Mouse (Mus musculus) C2C12 (cell line): ENCODE data around the gene Nos2. TPM values are rescaled to one million over a fixed set of nuclear protein-coding genes. Genes with fewer than 3 reads are reported as not detected.

Source experiments
- H3K27me3 ChIP-seq: one replicate; pipeline ENCODE4 v1.6.1; 2011; ENCODE audit not compliant: control insufficient read depth, insufficient read depth, insufficient read length
- H3K36me3 ChIP-seq: one replicate; pipeline ENCODE4 v1.6.1; 2011; ENCODE audit not compliant: control insufficient read depth, insufficient read depth
- H3K4me3 ChIP-seq: one replicate; pipeline ENCODE4 v1.5.1; 2011; ENCODE audit warnings: mild to moderate bottlenecking, control low read depth; ENCODE audit not compliant: poor library complexity, insufficient read depth, severe bottlenecking
- H3K79me2 ChIP-seq: one replicate; pipeline ENCODE4 v1.6.1; 2011; ENCODE audit not compliant: control insufficient read depth, insufficient read depth
- H3K79me3 ChIP-seq: one replicate; pipeline ENCODE4 v1.6.1; 2011; ENCODE audit warnings: low read depth, control low read depth
- H3ac ChIP-seq: one replicate; pipeline ENCODE3; 2011; ENCODE audit warnings: low read depth; ENCODE audit not compliant: control insufficient read depth, insufficient read length
- CEBPB ChIP-seq: IDR thresholded peaks from one replicate; pipeline ENCODE4 v1.6.1; 2011; ENCODE audit warnings: low read depth, mild to moderate bottlenecking, control low read depth, moderate library complexity
- CTCF ChIP-seq: IDR thresholded peaks from one replicate; pipeline ENCODE4 v1.5.1; 2011; ENCODE audit not compliant: control insufficient read depth, insufficient read depth, insufficient read length
- FOSL1 ChIP-seq: IDR thresholded peaks from one replicate; pipeline ENCODE4 v1.8.0; 2011; ENCODE audit warnings: mild to moderate bottlenecking, low read length; ENCODE audit not compliant: poor library complexity, insufficient read depth, severe bottlenecking
- MAX ChIP-seq: IDR thresholded peaks from one replicate; pipeline ENCODE4 v1.6.1; 2011; ENCODE audit warnings: mild to moderate bottlenecking, control low read depth
- MYOD1 ChIP-seq: IDR thresholded peaks from one replicate; pipeline ENCODE4 v1.6.1; 2011; ENCODE audit warnings: low read depth; ENCODE audit not compliant: control insufficient read depth, insufficient read length
- MYOG ChIP-seq: IDR thresholded peaks from one replicate; pipeline ENCODE4 v1.6.1; 2011; ENCODE audit not compliant: control insufficient read depth, insufficient read length; ENCODE audit errors: extremely low read depth
- USF1 ChIP-seq: IDR thresholded peaks from one replicate; pipeline ENCODE4 v1.6.1; 2011; ENCODE audit warnings: low read depth, mild to moderate bottlenecking, control low read depth, moderate library complexity
- polyA plus RNA-seq: library from polyadenylated mRNA; unstranded; fragments of >200 nt; fragmentation: generic; extraction: Trizol; gene quantifications from one replicate; pipeline ENCODE4 v1.2.1, GENCODE M21; 2012; ENCODE audit warnings: missing spikeins

Nos2 gene
- polyA plus RNA-seq, 1 experiment = 0.02 TPM

DNA sequence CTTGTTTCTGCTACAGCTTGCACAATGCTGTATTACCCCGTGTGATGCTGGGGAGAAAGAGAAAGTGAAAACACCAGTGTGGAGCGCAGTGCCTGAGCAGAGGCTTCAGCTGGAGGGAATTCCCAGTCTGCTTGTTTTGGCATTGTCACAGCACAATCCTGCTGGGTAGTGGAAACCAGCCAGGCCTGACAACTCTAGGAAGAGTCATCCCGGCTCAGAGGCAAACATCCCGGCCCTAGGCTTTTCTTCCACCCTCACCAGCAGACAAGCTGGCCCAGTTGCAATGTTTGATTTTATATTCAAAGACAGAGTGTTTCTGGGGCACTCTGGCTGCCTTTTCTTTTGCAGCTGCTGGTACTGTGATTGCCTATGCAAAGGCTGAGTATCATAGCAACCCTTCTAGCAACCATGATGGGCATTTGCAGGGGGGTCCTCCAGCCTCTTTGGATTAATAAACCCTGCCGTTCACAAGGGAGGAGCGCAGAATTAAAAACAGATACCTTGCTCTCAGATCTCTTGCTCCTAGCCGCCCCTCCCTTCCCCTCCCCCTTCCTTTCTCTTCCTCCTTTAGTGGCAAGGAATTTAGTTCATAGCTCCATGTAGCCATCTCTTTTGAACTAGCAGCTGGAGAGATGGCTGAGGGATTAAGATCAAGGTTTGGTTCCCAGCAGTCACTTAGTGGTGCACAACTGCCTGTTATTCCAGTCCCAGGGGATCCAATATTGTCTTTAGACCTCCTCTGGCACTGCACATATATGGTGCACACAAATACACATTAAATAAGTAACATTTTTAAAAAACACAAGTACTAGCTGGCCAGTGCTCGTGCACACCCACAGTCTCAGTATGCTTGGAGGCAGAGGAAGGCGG, 33.2 kb upstream of the Nos2 start:
- no peaks in the 10 kb centered on the region for H3K27me3 ChIP-seq
- TF ChIP-seq CTCF = no peak
- no peak for TF ChIP-seq USF1
- TF ChIP-seq FOSL1 = no peak
- peak; percentile 19 for TF ChIP-seq CEBPB
- no peak for TF ChIP-seq MYOG
- no peaks in the 10 kb centered on the region for H3K79me2 ChIP-seq
- no peaks in the 10 kb centered on the region for H3K36me3 ChIP-seq
- H3K4me3 ChIP-seq = no peak overlapping the region
- H3ac ChIP-seq = no peak overlapping the region
- no peaks in the 10 kb centered on the region for H3K79me3 ChIP-seq

DNA sequence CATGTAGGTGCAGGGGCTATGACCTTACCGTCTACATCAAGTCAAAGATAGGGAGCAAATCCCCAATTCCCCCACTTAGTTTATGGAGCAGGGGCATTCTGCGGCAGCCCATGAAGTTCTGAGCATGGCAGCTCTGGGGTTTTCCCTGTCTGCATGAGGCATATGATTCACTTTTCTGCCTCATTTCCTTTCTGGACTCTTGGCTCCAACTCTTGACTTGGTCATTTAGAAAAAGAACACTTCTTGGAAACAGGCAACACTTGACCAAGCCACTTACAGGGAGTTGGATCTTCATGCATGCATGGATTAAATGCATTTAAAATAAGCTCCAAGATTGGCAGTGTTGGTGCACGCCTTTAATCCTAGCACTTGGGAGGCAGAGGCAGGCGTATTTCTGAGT, 31.4 kb upstream of the Nos2 start:
- H3K27me3 ChIP-seq = no peaks in the 10 kb centered on the region
- H3ac ChIP-seq = no peak overlapping the region
- H3K4me3 ChIP-seq = no peak overlapping the region
- TF ChIP-seq CTCF (no peak), USF1 (no peak), MYOG (no peak), MAX (no peak), MYOD1 (no peak), FOSL1 (no peak), CEBPB (no peak)
- no peaks in the 10 kb centered on the region for H3K36me3 ChIP-seq
- no peaks in the 10 kb centered on the region for H3K79me2 ChIP-seq
- no peaks in the 10 kb centered on the region for H3K79me3 ChIP-seq

DNA sequence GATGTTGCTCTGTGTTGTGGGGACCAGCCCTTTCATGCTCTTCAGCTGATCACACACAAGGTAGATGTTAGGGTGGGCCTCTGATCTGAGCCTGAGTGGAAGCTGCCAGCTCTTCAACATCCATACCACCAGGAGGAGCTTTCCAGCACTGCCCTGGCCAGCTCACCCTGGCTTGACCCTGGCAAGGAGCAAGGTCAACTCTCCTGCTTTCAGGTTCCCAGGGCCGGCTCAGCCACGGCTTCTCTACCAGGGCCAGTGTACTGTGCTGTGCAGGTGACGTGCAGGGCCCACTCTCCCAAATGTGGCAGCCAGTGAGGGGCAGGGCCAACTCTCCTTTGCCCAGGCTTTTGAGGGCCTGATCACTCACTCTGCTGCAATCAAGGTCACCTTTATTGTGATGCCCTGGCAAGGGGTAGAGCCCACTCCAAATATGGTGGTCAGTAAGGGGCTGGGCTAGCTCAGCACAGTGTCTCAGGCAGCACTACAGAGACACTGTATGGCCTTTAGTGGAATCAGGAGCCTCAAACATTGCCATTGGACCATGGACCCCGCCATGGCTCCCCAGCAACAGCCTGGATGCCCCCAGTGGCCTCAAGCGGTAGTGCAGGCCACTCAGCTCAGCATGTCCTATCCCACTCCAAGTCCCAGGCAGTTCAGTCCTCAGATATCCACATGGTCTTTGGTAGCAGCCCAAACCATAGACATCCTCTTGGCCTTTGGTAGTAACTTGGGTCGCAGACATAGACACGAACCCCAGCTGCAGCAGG, 24.0 kb upstream of the Nos2 start:
- Histone ChIP-seq H3K79me3 (no peaks in the 10 kb centered on the region), H3ac (no peak overlapping the region), H3K79me2 (no peaks in the 10 kb centered on the region), H3K4me3 (no peak overlapping the region), H3K36me3 (no peaks in the 10 kb centered on the region), H3K27me3 (no peaks in the 10 kb centered on the region)
- TF ChIP-seq CEBPB = no peak
- no peak for TF ChIP-seq MYOG
- TF ChIP-seq MYOD1 = no peak
- TF ChIP-seq USF1 = no peak
- no peak for TF ChIP-seq MAX
- TF ChIP-seq CTCF = no peak
- no peak for TF ChIP-seq FOSL1

DNA sequence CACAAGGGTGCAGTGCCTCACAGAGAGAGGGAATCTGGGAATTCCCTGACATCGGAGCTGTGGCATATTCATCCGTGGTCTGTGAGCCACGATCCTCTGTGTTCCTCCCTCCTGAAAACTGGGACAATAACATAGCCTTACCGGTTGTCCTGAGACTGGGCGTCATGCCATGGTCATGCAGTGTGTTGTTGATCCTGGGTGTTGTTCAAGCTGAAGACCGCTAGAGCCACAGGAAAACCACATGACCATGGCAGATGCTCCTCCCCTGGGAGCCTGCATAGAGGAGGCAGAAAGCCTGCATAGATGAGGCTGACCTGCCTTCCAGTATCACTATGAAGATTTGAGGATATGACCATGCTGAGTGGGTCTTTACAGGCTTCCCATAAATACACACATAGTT, 5.1 kb upstream of the Nos2 start:
- Histone ChIP-seq H3ac (no peak overlapping the region), H3K27me3 (peaks cover 4% of the 10 kb centered on the region), H3K36me3 (no peaks in the 10 kb centered on the region), H3K4me3 (no peak overlapping the region), H3K79me3 (no peaks in the 10 kb centered on the region), H3K79me2 (no peaks in the 10 kb centered on the region)
- TF ChIP-seq CTCF (no peak), FOSL1 (no peak), CEBPB (no peak), MAX (no peak), MYOD1 (no peak)

DNA sequence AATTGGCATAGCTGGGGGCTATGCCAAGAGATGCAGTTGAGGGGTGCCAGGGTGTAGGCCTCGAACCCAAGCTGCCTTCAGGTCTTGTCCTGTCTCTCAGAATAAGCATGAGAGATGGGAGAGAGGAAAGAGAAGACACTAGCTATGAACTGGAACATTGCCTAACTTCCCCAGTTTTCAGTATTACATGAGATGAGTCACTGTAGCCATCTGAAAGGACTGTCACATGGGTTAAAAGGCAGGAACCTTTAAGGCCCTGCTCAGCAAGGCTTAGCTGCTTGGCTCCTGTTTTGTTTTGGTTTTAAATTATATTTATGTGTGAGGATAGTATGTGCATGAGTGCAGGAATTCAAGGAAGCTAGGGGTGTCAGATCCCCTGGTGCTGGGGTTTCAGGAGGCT, 4.2 kb upstream of the Nos2 start:
- H3K79me3 ChIP-seq = no peaks in the 10 kb centered on the region
- no peak overlapping the region for H3K4me3 ChIP-seq
- TF ChIP-seq CTCF (no peak), USF1 (peak; percentile 14), MAX (no peak), FOSL1 (no peak), CEBPB (peak; percentile 17)
- H3K79me2 ChIP-seq = no peaks in the 10 kb centered on the region
- no peak overlapping the region for H3ac ChIP-seq
- H3K36me3 ChIP-seq = no peaks in the 10 kb centered on the region
- H3K27me3 ChIP-seq = peaks cover 4% of the 10 kb centered on the region
